Mouse (Mus musculus): Measurements from ENCODE around the gene Myh9.

DNA sequence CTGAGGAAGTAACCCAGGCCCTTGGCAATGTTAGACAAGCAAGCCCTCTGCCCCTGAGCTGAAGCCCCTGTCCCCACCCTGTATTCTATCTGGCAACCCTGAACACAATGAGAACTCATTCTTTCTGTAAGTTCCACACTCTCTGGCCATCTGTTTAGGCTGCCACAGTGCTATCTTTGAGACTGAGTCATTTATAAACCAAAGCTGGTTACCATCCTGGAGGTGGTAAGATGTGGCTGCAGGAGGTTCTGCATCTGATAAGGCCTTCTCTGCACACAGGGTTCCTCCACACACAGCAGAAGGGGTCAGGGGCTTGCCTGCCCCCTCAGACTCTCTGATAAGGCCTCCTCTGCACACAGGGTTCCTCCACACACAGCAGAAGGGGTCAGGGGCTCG lies 45.1 kb upstream of the Myh9 start:
- TF ChIP-seq HCFC1 (IDR thresholded peaks at IDR 0.05; ENCODE audit: borderline replicate concordance, insufficient read depth, low read length), result no peak
- TF ChIP-seq ZC3H11A (IDR thresholded peaks at IDR 0.05; ENCODE audit: borderline replicate concordance, low read depth, low read length), result no peak

All from ES-E14 (cell line).